Mouse (Mus musculus) heart, embryonic 15.5 days (tissue): ENCODE measurements around the gene Satb2. TPM values are rescaled to one million over a fixed set of nuclear protein-coding genes. Genes with fewer than 3 reads are reported as not detected.

ENCODE experiments used
- ATAC-seq: fragments of 200-750 bp; cut with Nextera tagmentation; replicated peaks from 2 replicates; pipeline ENCODE4 v1.8.0; 2017; ENCODE audit warnings: low read depth, moderate TSS enrichment; ENCODE audit not compliant: insufficient number of reproducible peaks, insufficient read depth, low FRiP score
- H3K27ac ChIP-seq: fragments of 300-500 bp; sonication (generic); 2 replicates; pipeline ENCODE4 v1.5.1; 2015; ENCODE audit warnings: mild to moderate bottlenecking, inconsistent platforms
- H3K27me3 ChIP-seq: fragments of 300-500 bp; sonication (generic); 2 replicates; pipeline ENCODE4 v1.6.1; 2015; ENCODE audit warnings: inconsistent platforms
- H3K36me3 ChIP-seq: fragments of 300-500 bp; sonication (generic); 2 replicates; pipeline ENCODE4 v1.6.1; 2015; ENCODE audit warnings: mild to moderate bottlenecking, inconsistent platforms
- H3K4me1 ChIP-seq: fragments of 300-500 bp; sonication (generic); replicated peaks from 2 replicates; pipeline ENCODE4 v1.6.1; 2015; ENCODE audit warnings: inconsistent platforms
- H3K4me2 ChIP-seq: fragments of 300-500 bp; sonication (generic); 2 replicates; pipeline ENCODE4 v1.6.1; 2015; ENCODE audit warnings: inconsistent platforms, mild to moderate bottlenecking, moderate library complexity
- H3K4me3 ChIP-seq: fragments of 300-500 bp; sonication (generic); 2 replicates; pipeline ENCODE4 v1.5.1; 2015; ENCODE audit warnings: mild to moderate bottlenecking, inconsistent platforms
- H3K9ac ChIP-seq: fragments of 300-500 bp; sonication (generic); 2 replicates; pipeline ENCODE4 v1.6.1; 2015; ENCODE audit warnings: mild to moderate bottlenecking, inconsistent platforms
- H3K9me3 ChIP-seq: fragments of 300-500 bp; sonication (generic); replicated peaks from 2 replicates; pipeline ENCODE4 v1.6.1; 2016; ENCODE audit warnings: inconsistent platforms
- WGBS: fragments of 180-500 bp; shearing (Covaris S2); methylation state at CpG from one replicate; pipeline ENCODE4 v1.1.7; 2015; ENCODE audit warnings: mixed read lengths; 5-methylcytosine and 5-hydroxymethylcytosine counted together
- polyA plus RNA-seq: library from polyadenylated mRNA; unstranded; fragments of >200 nt; fragmentation: Nextera tagmentation; extraction: Ambion mirVana; gene quantifications from 2 replicates; pipeline ENCODE4 v1.2.1, GENCODE M21; 2015

The Satb2 gene
- polyA plus RNA-seq, 1 experiment from 2014 or later, result 0.10 TPM

DNA sequence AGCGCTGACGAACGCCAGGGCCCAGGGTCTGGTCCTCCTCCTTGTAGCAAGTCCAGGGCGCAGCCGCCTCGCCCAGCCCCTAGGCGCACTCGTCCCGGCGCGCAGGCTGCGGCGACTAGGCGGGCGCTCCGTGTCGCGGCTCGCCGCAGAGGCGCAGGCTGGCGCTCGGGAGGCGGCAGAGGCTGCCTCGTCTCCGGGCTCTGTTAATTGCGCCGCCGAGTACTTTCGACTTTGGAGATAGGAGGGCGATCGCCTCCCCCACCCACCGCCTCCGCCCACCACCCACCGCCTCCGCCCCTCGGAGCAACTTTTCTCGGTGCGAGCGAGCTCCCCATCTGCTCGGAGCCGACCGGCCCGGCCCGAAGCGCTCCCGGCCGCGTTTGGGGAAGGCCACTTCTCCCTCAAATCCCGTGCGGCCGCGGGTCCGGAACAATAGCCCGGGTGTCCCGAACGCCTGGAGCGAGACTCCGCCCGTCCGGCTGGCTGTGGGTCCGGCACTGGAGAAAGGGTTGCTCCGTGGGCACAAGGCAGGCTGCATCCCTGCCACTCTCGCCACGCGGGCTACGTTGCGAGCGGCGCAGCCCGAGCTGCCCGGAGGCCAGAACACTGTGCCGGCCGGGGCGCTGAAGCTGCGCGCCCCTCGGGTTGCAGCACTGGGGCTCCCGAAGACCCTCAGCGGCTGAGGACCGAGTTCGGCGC, 6.0 kb downstream of the Satb2 start:
- Histone ChIP-seq H3K9me3 (no peaks in the 10 kb centered on the region), H3K27ac (peak overlapping the region; percentile 44), H3K4me1 (peaks cover 45% of the 10 kb centered on the region), H3K4me2 (peak overlapping the region; percentile 92), H3K36me3 (no peaks in the 10 kb centered on the region), H3K9ac (peak overlapping the region; percentile 57), H3K27me3 (peaks cover 73% of the 10 kb centered on the region), H3K4me3 (peak overlapping the region; percentile 69)
- WGBS, result under 1% methylated on average over 82 of the region's 83 CpGs
- ATAC-seq, result peak; percentile 48

DNA sequence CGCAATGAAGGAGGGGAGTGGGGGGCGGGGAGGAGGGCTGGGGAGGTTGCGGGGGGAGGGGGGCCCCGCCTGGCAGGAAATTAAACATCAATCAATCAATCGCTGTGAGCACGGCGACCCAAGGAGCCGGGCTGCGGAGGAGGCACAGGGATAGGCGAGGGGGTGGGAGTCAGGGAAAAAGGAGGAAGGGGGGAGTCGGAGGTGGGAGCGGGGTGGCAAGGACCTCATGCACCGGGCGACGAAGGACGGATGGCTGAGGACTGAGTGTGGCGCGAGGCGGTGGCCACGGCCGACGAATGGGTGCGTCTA, 6.6 kb downstream of the Satb2 start:
- no peak overlapping the region for H3K27ac ChIP-seq
- under 1% methylated on average over 23 of the region's 23 CpGs for WGBS
- H3K27me3 ChIP-seq, result peaks cover 68% of the 10 kb centered on the region
- no peaks in the 10 kb centered on the region for H3K9me3 ChIP-seq
- H3K4me1 ChIP-seq, result peaks cover 40% of the 10 kb centered on the region
- no peaks in the 10 kb centered on the region for H3K36me3 ChIP-seq
- peak overlapping the region; percentile 69 for H3K4me3 ChIP-seq
- H3K9ac ChIP-seq, result peak overlapping the region; percentile 57
- H3K4me2 ChIP-seq, result peak overlapping the region; percentile 92
- no peak for ATAC-seq

DNA sequence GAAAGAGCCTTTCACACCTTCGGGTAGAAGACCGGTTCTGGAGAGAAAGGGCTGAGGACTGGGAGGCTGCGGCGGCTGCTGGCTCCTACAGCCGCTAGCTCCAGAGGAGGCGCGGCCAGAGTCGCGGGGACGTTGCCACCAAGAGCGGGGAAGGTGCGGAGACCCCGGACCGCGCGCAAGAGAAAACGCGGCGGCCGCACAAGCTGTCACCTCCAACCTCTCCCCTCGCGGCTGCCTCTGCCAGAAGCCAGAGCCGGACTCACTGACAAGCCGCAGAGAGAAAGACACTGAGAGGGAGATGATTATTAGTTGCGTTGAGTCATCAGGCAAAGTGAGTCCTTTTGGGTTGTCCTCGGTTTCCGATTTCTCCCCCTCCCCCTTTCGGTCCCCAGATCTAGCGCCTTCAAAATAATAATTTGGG, 7.0 kb downstream of the Satb2 start:
- H3K27ac ChIP-seq, result no peak overlapping the region
- H3K4me1 ChIP-seq, result peaks cover 35% of the 10 kb centered on the region
- H3K4me2 ChIP-seq, result peak overlapping the region; percentile 92
- peak overlapping the region; percentile 69 for H3K4me3 ChIP-seq
- no peaks in the 10 kb centered on the region for H3K36me3 ChIP-seq
- no peaks in the 10 kb centered on the region for H3K9me3 ChIP-seq
- H3K27me3 ChIP-seq, result peaks cover 68% of the 10 kb centered on the region
- WGBS, result under 1% methylated on average over 29 of the region's 29 CpGs
- no peak for ATAC-seq
- no peak overlapping the region for H3K9ac ChIP-seq

DNA sequence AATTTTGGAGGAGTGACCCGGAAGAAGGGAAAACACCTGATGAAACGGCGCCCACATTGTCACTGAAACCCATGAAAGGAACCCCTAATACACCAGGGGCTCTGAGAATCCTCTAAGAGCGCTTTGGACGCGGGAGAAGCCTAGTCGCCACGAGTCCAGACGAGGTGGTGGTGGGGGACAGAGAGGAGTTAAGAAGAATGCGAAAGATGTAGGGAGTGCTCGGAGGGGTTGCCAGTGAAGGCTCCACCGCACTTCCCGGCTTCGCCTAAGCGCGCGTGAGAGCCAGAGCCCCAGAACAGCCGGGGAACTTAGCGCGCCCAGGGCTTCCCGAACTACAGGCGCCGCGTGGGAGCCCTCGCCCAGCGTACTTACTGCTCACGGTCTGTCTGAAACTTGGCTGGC, 7.7 kb downstream of the Satb2 start:
- Histone ChIP-seq H3K36me3 (no peaks in the 10 kb centered on the region), H3K9me3 (no peaks in the 10 kb centered on the region), H3K27me3 (peaks cover 65% of the 10 kb centered on the region), H3K4me2 (peak overlapping the region; percentile 92), H3K4me1 (peaks cover 33% of the 10 kb centered on the region), H3K9ac (no peak overlapping the region), H3K4me3 (peak overlapping the region; percentile 69), H3K27ac (no peak overlapping the region)
- no peak for ATAC-seq
- 2% methylated on average over 27 of the region's 27 CpGs for WGBS

DNA sequence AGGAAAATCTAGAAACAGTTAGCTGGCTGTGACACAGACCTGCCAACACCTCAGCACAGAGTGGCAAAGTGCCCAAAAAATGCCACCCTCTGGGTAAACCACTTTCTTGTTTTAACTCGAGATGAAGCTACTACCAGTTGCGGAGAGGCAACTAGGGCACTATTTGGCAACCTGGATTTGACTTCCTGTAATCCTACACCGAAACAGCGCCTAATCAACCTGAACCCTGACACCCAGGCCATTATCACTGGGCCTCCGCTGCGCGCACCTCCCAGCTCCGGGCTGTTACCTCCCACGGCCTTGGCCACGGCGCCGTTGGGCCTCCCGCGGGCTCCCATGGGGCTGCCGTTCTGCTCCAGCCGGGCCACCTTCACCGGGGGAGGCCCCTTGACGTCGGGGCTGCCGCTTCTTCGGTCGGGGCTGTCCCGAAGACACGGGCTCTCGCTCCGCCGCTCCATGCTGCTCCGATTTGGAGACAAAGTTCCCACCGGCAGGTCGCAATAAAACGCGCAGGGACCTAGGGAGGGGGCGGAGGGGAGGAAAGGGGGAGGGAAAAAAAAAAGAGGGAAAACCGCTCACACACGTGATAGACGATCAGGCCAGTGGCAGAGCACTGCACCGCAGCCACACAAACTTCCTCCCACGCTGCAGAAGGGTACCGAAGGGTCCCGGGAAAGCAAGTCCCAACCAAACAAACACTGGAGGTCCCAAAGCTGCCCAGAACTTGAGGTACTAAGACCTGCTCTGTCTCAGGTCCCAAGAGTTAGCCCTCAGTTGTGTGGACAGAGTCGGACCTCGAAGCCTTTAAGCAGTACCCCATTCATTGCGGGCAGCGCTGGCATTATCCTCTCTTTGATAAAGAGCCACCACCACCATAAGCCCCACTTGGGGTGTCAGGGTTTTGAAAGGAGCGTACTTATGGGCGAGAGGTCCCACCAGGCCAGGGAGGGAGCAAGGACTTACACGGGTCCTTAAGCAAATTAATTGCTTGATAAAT, 8.8 kb downstream of the Satb2 start:
- H3K9ac ChIP-seq, result no peak overlapping the region
- no peak for ATAC-seq
- H3K9me3 ChIP-seq, result no peaks in the 10 kb centered on the region
- 2% methylated on average over 47 of the region's 47 CpGs for WGBS
- H3K27me3 ChIP-seq, result peaks cover 59% of the 10 kb centered on the region
- H3K4me3 ChIP-seq, result peak overlapping the region; percentile 69
- peaks cover 33% of the 10 kb centered on the region for H3K4me1 ChIP-seq
- no peaks in the 10 kb centered on the region for H3K36me3 ChIP-seq
- no peak overlapping the region for H3K27ac ChIP-seq
- H3K4me2 ChIP-seq, result peak overlapping the region; percentile 66

DNA sequence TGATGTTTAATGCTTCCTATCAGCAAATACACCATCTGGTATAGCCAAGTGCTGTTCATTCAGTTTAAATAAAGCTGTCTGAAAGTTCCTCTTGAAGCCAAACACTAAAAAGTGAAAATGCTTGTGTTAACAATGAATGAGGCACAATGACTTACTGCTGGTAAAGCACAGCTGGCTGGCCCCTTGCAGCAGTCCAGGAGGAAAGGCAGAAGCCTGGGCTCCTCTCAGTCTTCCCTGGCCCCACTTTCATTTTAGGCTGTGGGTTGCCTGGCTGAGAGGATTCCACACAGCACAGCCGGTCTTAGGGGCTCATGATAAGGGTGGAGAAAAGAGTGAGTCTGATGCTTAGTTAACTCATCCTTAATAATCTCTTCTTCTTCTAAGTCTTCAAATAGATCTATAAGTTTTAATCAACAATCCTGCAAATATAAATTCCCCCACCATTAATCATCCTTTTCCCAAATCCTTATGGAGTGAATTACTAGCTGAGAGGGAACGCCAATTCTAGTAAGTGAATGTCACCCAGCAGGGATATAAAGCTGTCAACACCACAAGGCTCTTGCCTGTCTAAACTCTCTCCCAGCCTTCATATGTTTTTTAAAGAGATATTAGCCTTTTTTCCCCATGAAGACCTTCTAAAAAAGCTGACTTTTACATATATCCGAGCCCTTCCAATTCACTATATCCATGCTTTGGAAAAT, 12.4 kb downstream of the Satb2 start:
- Histone ChIP-seq H3K27me3 (peaks cover 44% of the 10 kb centered on the region), H3K9ac (no peak overlapping the region), H3K4me3 (no peak overlapping the region), H3K4me2 (no peak overlapping the region), H3K9me3 (no peaks in the 10 kb centered on the region), H3K36me3 (no peaks in the 10 kb centered on the region), H3K4me1 (peaks cover 18% of the 10 kb centered on the region), H3K27ac (no peak overlapping the region)
- no peak for ATAC-seq
- WGBS, result 46% methylated on average over 3 of the region's 3 CpGs

DNA sequence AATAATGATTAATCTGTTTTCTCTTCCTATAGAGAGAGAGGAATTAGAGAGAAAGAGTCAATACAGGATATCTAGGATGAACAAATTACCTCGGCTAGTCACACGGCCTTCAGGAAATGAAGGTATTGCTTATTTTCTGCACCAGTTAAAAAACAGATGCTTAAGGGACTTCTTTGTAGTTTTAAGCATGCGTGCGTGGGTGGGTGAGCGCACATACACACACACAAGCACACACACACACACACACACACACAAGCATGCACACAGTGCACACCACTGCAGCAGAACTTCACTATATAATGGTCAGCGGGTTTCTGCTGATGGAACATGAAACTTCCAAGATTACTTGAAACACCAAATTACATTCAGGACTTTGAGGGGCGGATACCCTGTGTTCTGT, 14.0 kb downstream of the Satb2 start:
- Histone ChIP-seq H3K9me3 (no peaks in the 10 kb centered on the region), H3K36me3 (no peaks in the 10 kb centered on the region), H3K27me3 (peaks cover 29% of the 10 kb centered on the region), H3K4me3 (no peak overlapping the region), H3K27ac (no peak overlapping the region), H3K4me2 (no peak overlapping the region), H3K9ac (no peak overlapping the region), H3K4me1 (peaks cover 4% of the 10 kb centered on the region)
- 86% methylated on average over 7 of the region's 7 CpGs for WGBS
- ATAC-seq, result no peak

DNA sequence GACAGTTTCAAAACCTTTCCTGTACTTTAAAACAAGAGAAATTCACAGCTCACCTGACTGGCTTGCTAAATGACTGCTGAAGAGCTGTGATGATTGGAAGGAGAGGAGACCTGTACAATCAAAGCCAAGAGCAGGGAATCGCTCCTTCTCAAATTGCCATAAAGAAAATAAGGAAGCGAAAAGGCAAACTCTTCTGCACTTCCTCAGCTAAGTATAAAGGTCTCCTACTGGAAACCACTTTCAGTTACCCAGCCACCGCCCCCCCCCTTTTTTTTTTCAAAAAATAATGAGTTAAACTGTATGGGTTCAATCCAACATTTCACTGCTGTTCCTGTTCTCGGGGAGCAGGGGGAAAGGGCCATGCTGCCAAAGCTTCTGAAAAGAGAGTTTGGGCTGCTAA, 15.2 kb downstream of the Satb2 start:
- peaks cover 17% of the 10 kb centered on the region for H3K27me3 ChIP-seq
- no peak overlapping the region for H3K27ac ChIP-seq
- no peaks in the 10 kb centered on the region for H3K4me1 ChIP-seq
- no peaks in the 10 kb centered on the region for H3K36me3 ChIP-seq
- H3K9me3 ChIP-seq, result no peaks in the 10 kb centered on the region
- WGBS, result 72% methylated on average over 4 of the region's 4 CpGs
- H3K9ac ChIP-seq, result no peak overlapping the region
- ATAC-seq, result no peak
- H3K4me3 ChIP-seq, result no peak overlapping the region
- no peak overlapping the region for H3K4me2 ChIP-seq

DNA sequence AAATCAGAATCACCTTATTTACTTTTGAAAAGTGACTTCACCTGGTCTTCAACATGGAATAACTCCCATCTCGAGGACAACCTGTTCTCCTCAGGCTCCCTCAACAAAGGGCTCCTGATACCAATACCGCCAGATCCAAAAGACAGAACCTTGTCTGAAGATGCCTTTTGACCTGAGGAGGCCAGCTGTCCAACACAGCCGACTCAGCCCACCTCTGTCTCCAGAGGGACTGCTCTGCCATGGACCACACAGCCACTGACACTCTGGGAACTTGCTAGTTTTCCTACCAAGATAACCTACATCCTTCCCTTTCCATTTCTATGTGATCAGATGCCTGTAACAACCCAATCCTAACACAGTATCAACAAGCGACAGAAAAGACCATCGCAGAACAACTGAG, 19.5 kb downstream of the Satb2 start:
- no peak overlapping the region for H3K4me3 ChIP-seq
- no peaks in the 10 kb centered on the region for H3K4me1 ChIP-seq
- no peak overlapping the region for H3K9ac ChIP-seq
- no peaks in the 10 kb centered on the region for H3K27me3 ChIP-seq
- WGBS, result 65% methylated on average over 5 of the region's 5 CpGs
- no peak overlapping the region for H3K27ac ChIP-seq
- no peak for ATAC-seq
- no peak overlapping the region for H3K4me2 ChIP-seq
- no peaks in the 10 kb centered on the region for H3K9me3 ChIP-seq
- no peaks in the 10 kb centered on the region for H3K36me3 ChIP-seq

DNA sequence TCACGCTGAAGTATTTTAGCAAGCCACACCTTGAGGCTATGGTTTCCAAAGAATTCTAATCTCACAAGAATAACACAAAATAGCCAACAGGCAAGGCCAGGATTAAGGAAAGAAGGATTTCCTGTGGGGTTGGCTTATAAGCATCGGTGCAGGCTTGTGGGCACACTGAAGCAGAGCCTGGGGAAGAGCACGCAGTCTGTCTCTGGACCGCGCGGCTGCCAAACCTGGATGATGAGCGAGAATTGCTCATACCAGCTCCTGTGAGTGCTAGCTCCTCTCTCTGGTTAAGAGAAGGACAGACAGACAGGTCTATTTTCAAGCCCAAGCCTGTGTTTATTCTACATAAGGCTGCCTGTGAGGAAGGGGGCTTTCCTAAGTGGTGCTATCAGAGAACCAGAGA, 20.5 kb downstream of the Satb2 start:
- Histone ChIP-seq H3K4me2 (no peak overlapping the region), H3K4me3 (no peak overlapping the region), H3K27me3 (no peaks in the 10 kb centered on the region), H3K9me3 (no peaks in the 10 kb centered on the region), H3K36me3 (no peaks in the 10 kb centered on the region), H3K9ac (no peak overlapping the region), H3K4me1 (no peaks in the 10 kb centered on the region), H3K27ac (no peak overlapping the region)
- ATAC-seq, result no peak
- 81% methylated on average over 7 of the region's 7 CpGs for WGBS

DNA sequence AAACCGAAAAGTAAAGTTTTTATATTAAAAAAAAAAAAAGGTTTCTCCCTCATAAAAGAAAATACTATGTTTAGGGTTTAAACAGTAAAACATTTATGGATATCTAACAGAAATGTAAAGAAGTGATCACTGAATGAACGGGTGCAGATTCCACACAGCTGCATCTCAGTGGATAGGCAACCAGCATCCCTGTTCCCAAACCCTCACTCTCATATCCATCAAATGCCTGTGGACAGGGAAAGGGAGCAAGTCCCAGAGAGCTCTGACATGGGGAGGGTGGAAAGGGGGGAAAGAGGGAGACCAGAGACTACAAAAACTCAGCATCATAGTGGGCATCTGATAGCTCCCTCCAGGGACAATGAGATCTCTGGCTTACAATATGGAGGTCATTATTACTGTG, 21.6 kb downstream of the Satb2 start:
- Histone ChIP-seq H3K4me3 (no peak overlapping the region), H3K9me3 (no peaks in the 10 kb centered on the region), H3K9ac (no peak overlapping the region), H3K27ac (no peak overlapping the region), H3K4me2 (no peak overlapping the region), H3K36me3 (no peaks in the 10 kb centered on the region), H3K4me1 (no peaks in the 10 kb centered on the region), H3K27me3 (no peaks in the 10 kb centered on the region)
- WGBS, result 79% methylated on average over 2 of the region's 2 CpGs
- no peak for ATAC-seq
